In the genomic region with DNA sequence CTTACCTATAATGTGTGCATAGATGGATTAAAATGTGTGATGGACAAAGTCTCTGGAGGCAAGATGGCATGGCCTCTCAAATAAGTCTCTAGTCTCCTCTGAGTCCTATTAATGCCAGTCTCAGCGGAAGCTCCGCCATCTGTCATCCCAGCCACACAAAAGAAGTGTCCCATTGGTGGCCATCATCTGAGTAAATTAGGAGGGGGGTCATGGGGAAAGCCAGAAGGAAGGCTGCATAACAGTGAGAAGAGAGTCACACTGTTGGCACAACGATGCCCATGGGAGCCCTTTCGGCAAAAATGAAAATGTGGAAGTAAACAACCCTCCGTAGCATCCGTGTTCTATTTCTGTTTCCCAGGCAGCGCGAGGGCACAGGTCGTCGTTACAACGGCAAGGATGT, we compare ENCODE assay signal across 16 mouse cellular contexts.
DNase-seq lines count a peak whose midpoint lies in the region; ATAC-seq and TF ChIP-seq lines count a peak whose summit lies in the region.
"Had no signal": no experiment of that assay in that cellular context is flagged by ENCODE, and none has a peak within 500 bp of the region (broad histone marks: within the 10 kb centered on the region; RNA-seq: fewer than 3 reads in every experiment).

No protein-coding gene starts in this region.

- H3K4me3 ChIP-seq in forebrain, embryonic 11.5 days (ENCODE audit: low read depth, low read length), result no peak overlapping the region
- H3K4me3 ChIP-seq in forebrain, embryonic 16.5 days (replicated peaks; ENCODE audit: low read length), result no peak overlapping the region
- H3K4me3 ChIP-seq in forebrain, embryonic 14.5 days (ENCODE audit: low read depth, low read length), result no peak overlapping the region
- no peak overlapping the region for H3K4me3 ChIP-seq in hindbrain, embryonic 16.5 days (ENCODE audit: low read length)
- H3K4me3 ChIP-seq in neural tube, embryonic 12.5 days, result no peak overlapping the region
- no peak overlapping the region for H3K4me3 ChIP-seq in intestine, postnatal 0 days (ENCODE audit: low read depth, low read length)
- H3K4me3 ChIP-seq: erythroblast, embryonic 14.5 days; heart, embryonic 12.5 days; limb, embryonic 15.5 days; myocyte had no signal

- no peak overlapping the region for H3K27ac ChIP-seq in forebrain, embryonic 11.5 days (ENCODE audit: low read depth, low read length)
- H3K27ac ChIP-seq in forebrain, embryonic 16.5 days (ENCODE audit: low read length), result no peak overlapping the region
- no peak overlapping the region for H3K27ac ChIP-seq in forebrain, embryonic 14.5 days (ENCODE audit: low read depth, low read length)
- no peak overlapping the region for H3K27ac ChIP-seq in hindbrain, embryonic 16.5 days (ENCODE audit: low read depth, low read length)
- 0 out of 2 replicates have a peak overlapping the region, but pooled peaks have one; percentile 26 for H3K27ac ChIP-seq in neural tube, embryonic 12.5 days
- H3K27ac ChIP-seq in intestine, postnatal 0 days (ENCODE audit: low read depth, low read length), result no peak overlapping the region
- H3K27ac ChIP-seq: limb, embryonic 15.5 days had no signal

- DNase-seq in forebrain, embryonic 11.5 days (ENCODE audit: low spot score), result peak; percentile 51
- peak; percentile 49 for DNase-seq in forebrain, embryonic 14.5 days (ENCODE audit: low spot score)
- no peak for DNase-seq in adrenal gland, postnatal 10 days
- DNase-seq in lung, postnatal 25 days (ENCODE audit: low spot score), result no peak
- DNase-seq: cerebellum, adult 9-10 months; embryo, embryonic 11 days; liver, postnatal 0 days; lung, postnatal 4 days had no signal

- H3K36me3 ChIP-seq in forebrain, embryonic 11.5 days (ENCODE audit: control insufficient read depth, insufficient read depth, low read length), result no peaks in the 10 kb centered on the region
- no peaks in the 10 kb centered on the region for H3K36me3 ChIP-seq in forebrain, embryonic 16.5 days (ENCODE audit: control insufficient read depth, insufficient read depth)
- no peaks in the 10 kb centered on the region for H3K36me3 ChIP-seq in forebrain, embryonic 14.5 days (ENCODE audit: control insufficient read depth, insufficient read depth, low read length)
- H3K36me3 ChIP-seq in hindbrain, embryonic 16.5 days (ENCODE audit: control insufficient read depth, insufficient read depth, low read length), result no peaks in the 10 kb centered on the region
- no peaks in the 10 kb centered on the region for H3K36me3 ChIP-seq in neural tube, embryonic 12.5 days
- H3K36me3 ChIP-seq in intestine, postnatal 0 days (ENCODE audit: control insufficient read depth, insufficient read depth), result no peaks in the 10 kb centered on the region
- H3K36me3 ChIP-seq: heart, embryonic 12.5 days; limb, embryonic 15.5 days had no signal

- no peak overlapping the region for H3K9ac ChIP-seq in forebrain, embryonic 11.5 days (ENCODE audit: low read length)
- H3K9ac ChIP-seq in forebrain, embryonic 16.5 days (replicated peaks; ENCODE audit: low read depth, low read length), result no peak overlapping the region
- H3K9ac ChIP-seq in forebrain, embryonic 14.5 days (ENCODE audit: low read length), result no peak overlapping the region
- no peak overlapping the region for H3K9ac ChIP-seq in hindbrain, embryonic 16.5 days (ENCODE audit: low read depth, low read length)
- H3K9ac ChIP-seq in neural tube, embryonic 12.5 days, result no peak overlapping the region
- H3K9ac ChIP-seq in intestine, postnatal 0 days (ENCODE audit: low read depth, low read length), result no peak overlapping the region
- H3K9ac ChIP-seq: heart, embryonic 12.5 days; limb, embryonic 15.5 days; liver, postnatal 0 days had no signal

- H3K9me3 ChIP-seq in forebrain, embryonic 11.5 days (ENCODE audit: control insufficient read depth, low read length), result no peaks in the 10 kb centered on the region
- H3K9me3 ChIP-seq in forebrain, embryonic 16.5 days (ENCODE audit: control insufficient read depth, low read length), result no peaks in the 10 kb centered on the region
- no peaks in the 10 kb centered on the region for H3K9me3 ChIP-seq in forebrain, embryonic 14.5 days (replicated peaks; ENCODE audit: control insufficient read depth, low read length)
- H3K9me3 ChIP-seq in hindbrain, embryonic 16.5 days (ENCODE audit: control insufficient read depth, low read length), result 0 out of 2 replicates have a peak, but pooled peaks cover 4% of the 10 kb centered on the region
- H3K9me3 ChIP-seq in neural tube, embryonic 12.5 days, result no peaks in the 10 kb centered on the region
- H3K9me3 ChIP-seq in intestine, postnatal 0 days (ENCODE audit: control insufficient read depth), result no peaks in the 10 kb centered on the region
- H3K9me3 ChIP-seq: heart, embryonic 12.5 days; limb, embryonic 15.5 days had no signal

- no peaks in the 10 kb centered on the region for H3K4me1 ChIP-seq in forebrain, embryonic 11.5 days (replicated peaks; ENCODE audit: control insufficient read depth, insufficient read depth, low read length)
- no peaks in the 10 kb centered on the region for H3K4me1 ChIP-seq in forebrain, embryonic 16.5 days (replicated peaks; ENCODE audit: control insufficient read depth, insufficient read depth, low read length)
- no peaks in the 10 kb centered on the region for H3K4me1 ChIP-seq in forebrain, embryonic 14.5 days (ENCODE audit: control insufficient read depth, insufficient read depth, low read length)
- peaks cover 4% of the 10 kb centered on the region; the same call in 1 of the 2 replicates for H3K4me1 ChIP-seq in hindbrain, embryonic 16.5 days (ENCODE audit: control insufficient read depth, insufficient read depth, low read depth, low read length)
- H3K4me1 ChIP-seq in neural tube, embryonic 12.5 days, result no peaks in the 10 kb centered on the region; the same call in 1 of the 2 replicates
- H3K4me1 ChIP-seq in intestine, postnatal 0 days (replicated peaks; ENCODE audit: control insufficient read depth, insufficient read depth, low read length), result no peaks in the 10 kb centered on the region
- H3K4me1 ChIP-seq: heart, embryonic 12.5 days; limb, embryonic 15.5 days had no signal

- no peak for ATAC-seq in forebrain, embryonic 11.5 days (replicated peaks; ENCODE audit: low FRiP score)
- ATAC-seq in forebrain, embryonic 16.5 days, result no peak
- ATAC-seq in forebrain, embryonic 14.5 days, result 0 out of 2 replicates have a peak, but pooled peaks have one; percentile 40
- peak; percentile 34; the same call in 1 of the 2 replicates for ATAC-seq in hindbrain, embryonic 16.5 days
- ATAC-seq in neural tube, embryonic 12.5 days (ENCODE audit: low FRiP score, low read depth), result 0 out of 2 replicates have a peak, but pooled peaks have one; percentile 65
- ATAC-seq in intestine, postnatal 0 days, result no peak
- ATAC-seq: liver, postnatal 0 days had no signal

- no peak overlapping the region for H3K4me2 ChIP-seq in forebrain, embryonic 11.5 days (ENCODE audit: low read depth, low read length, severe bottlenecking)
- H3K4me2 ChIP-seq in forebrain, embryonic 16.5 days (ENCODE audit: low read length), result no peak overlapping the region
- H3K4me2 ChIP-seq in forebrain, embryonic 14.5 days (ENCODE audit: low read length), result no peak overlapping the region
- peak overlapping the region; percentile 23 for H3K4me2 ChIP-seq in hindbrain, embryonic 16.5 days (ENCODE audit: low read length)
- H3K4me2 ChIP-seq in neural tube, embryonic 12.5 days (replicated peaks), result peak overlapping the region; percentile 5; the same call in 1 of the 2 replicates
- no peak overlapping the region for H3K4me2 ChIP-seq in intestine, postnatal 0 days (replicated peaks; ENCODE audit: low read depth)
- H3K4me2 ChIP-seq: heart, embryonic 12.5 days; limb, embryonic 15.5 days had no signal

- H3K27me3 ChIP-seq in forebrain, embryonic 11.5 days (ENCODE audit: control insufficient read depth, insufficient read depth, low read length), result no peaks in the 10 kb centered on the region
- H3K27me3 ChIP-seq in forebrain, embryonic 16.5 days (replicated peaks; ENCODE audit: control insufficient read depth, insufficient read depth, low read length), result no peaks in the 10 kb centered on the region
- no peaks in the 10 kb centered on the region for H3K27me3 ChIP-seq in forebrain, embryonic 14.5 days (replicated peaks; ENCODE audit: control insufficient read depth, insufficient read depth, low read length)
- no peaks in the 10 kb centered on the region for H3K27me3 ChIP-seq in hindbrain, embryonic 16.5 days (replicated peaks; ENCODE audit: control insufficient read depth, insufficient read depth, low read length)
- no peaks in the 10 kb centered on the region for H3K27me3 ChIP-seq in neural tube, embryonic 12.5 days (replicated peaks)
- H3K27me3 ChIP-seq in intestine, postnatal 0 days (replicated peaks; ENCODE audit: control insufficient read depth, insufficient read depth, low read length), result no peaks in the 10 kb centered on the region
- H3K27me3 ChIP-seq: heart, embryonic 12.5 days; limb, embryonic 15.5 days had no signal

- TF ChIP-seq CTCF in intestine, postnatal 0 days (IDR thresholded peaks at IDR 0.05; ENCODE audit: low read depth), result no peak

- 89% methylated on average over 11 of the region's 11 CpGs for WGBS in forebrain, embryonic 11.5 days
- WGBS in forebrain, embryonic 16.5 days, result 69% methylated on average over 11 of the region's 11 CpGs
- WGBS in forebrain, embryonic 14.5 days, result 78% methylated on average over 11 of the region's 11 CpGs
- WGBS in hindbrain, embryonic 16.5 days, result 46% methylated on average over 11 of the region's 11 CpGs
- WGBS in neural tube, embryonic 12.5 days, result 58% methylated on average over 11 of the region's 11 CpGs
- WGBS in intestine, postnatal 0 days, result 89% methylated on average over 11 of the region's 11 CpGs

Comparison
In these comparisons a context has a peak if more than half of its experiments do, and no peak if none do; other contexts are left out.
1. ATAC-seq: peak in forebrain, embryonic 14.5 days (single experiment), hindbrain, embryonic 16.5 days (single experiment) and neural tube, embryonic 12.5 days (single experiment); none in forebrain, embryonic 11.5 days (single experiment), forebrain, embryonic 16.5 days (single experiment) and intestine, postnatal 0 days (single experiment).
2. DNase-seq: peak in forebrain, embryonic 11.5 days (single experiment) and forebrain, embryonic 14.5 days (single experiment); none in adrenal gland, postnatal 10 days (single experiment) and lung, postnatal 25 days (single experiment).
3. H3K4me2 ChIP-seq: peak in hindbrain, embryonic 16.5 days (single experiment) and neural tube, embryonic 12.5 days (single experiment); none in forebrain, embryonic 11.5 days (single experiment), forebrain, embryonic 16.5 days (single experiment), forebrain, embryonic 14.5 days (single experiment) and intestine, postnatal 0 days (single experiment).